Mouse (Mus musculus) ES-E14 (cell line): ENCODE data around the gene Tas2r120. TPM values are rescaled to one million over a fixed set of nuclear protein-coding genes. Genes with fewer than 3 reads are reported as not detected.
"Not testable (repeated sequence)": the region's sequence is repeated elsewhere in the genome, so short reads cannot be mapped to it uniquely, and the experiment has no call there.

ENCODE experiments used
- DNase-seq: peaks from one replicate; pipeline ENCODE4 v3.0.0-alpha.2; 2013; ENCODE audit warnings: low read depth, low spot score
- H3K27ac ChIP-seq: 2 replicates; pipeline ENCODE4 v1.5.1; 2012; ENCODE audit warnings: low read depth, mild to moderate bottlenecking, low read length, moderate library complexity, mixed read lengths; ENCODE audit not compliant: poor library complexity, insufficient read depth, severe bottlenecking
- H3K36me3 ChIP-seq: 2 replicates; pipeline ENCODE4 v1.6.1; 2012; ENCODE audit warnings: mild to moderate bottlenecking, low read length, moderate library complexity, mixed read lengths; ENCODE audit not compliant: control insufficient read depth, poor library complexity, insufficient read depth, severe bottlenecking
- H3K4me1 ChIP-seq, 2 experiments: fragments of 150-350 bp in 1 of 2; sonication (generic) in 1 of 2; 2 replicates each; pipeline ENCODE4 v1.6.1; 2012; ENCODE audit warnings: low read length in 2 of 2, mild to moderate bottlenecking in 1 of 2, mixed read lengths in 1 of 2; ENCODE audit not compliant: control insufficient read depth in 2 of 2, insufficient read depth in 2 of 2, poor library complexity in 1 of 2
- H3K4me3 ChIP-seq, 2 experiments: fragments of 150-350 bp in 1 of 2; sonication (generic) in 1 of 2; 2 replicates each; pipeline ENCODE4 v1.5.1; 2012; ENCODE audit warnings: low read length in 2 of 2, low read depth in 1 of 2, mild to moderate bottlenecking in 1 of 2, mixed read lengths in 1 of 2; ENCODE audit not compliant: insufficient read depth in 1 of 2, poor library complexity in 1 of 2, severe bottlenecking in 1 of 2
- H3K9ac ChIP-seq: 2 replicates; pipeline ENCODE4 v1.6.1; 2012; ENCODE audit warnings: low read depth, mild to moderate bottlenecking, low read length, mixed read lengths; ENCODE audit not compliant: poor library complexity, insufficient read depth, severe bottlenecking
- H3K9me3 ChIP-seq: fragments of 150-350 bp; sonication (generic); 2 replicates; pipeline ENCODE4 v1.6.1; 2012; ENCODE audit warnings: low read depth, mild to moderate bottlenecking, low read length; ENCODE audit not compliant: control insufficient read depth, insufficient read depth
- CHD2 ChIP-seq: IDR thresholded peaks from 2 replicates; pipeline ENCODE4 v1.6.1; 2014; ENCODE audit warnings: mild to moderate bottlenecking, low read depth, low read length, inconsistent platforms
- HCFC1 ChIP-seq: IDR thresholded peaks from 2 replicates; pipeline ENCODE4 v1.6.1; 2012; ENCODE audit warnings: low read length, inconsistent platforms, borderline replicate concordance; ENCODE audit not compliant: insufficient read depth
- MAFK ChIP-seq: IDR thresholded peaks from 2 replicates; pipeline ENCODE4 v1.6.1; 2014; ENCODE audit warnings: mild to moderate bottlenecking, low read depth, low read length, inconsistent platforms; ENCODE audit not compliant: insufficient read depth
- ZC3H11A ChIP-seq: IDR thresholded peaks from 2 replicates; pipeline ENCODE4 v1.6.1; 2012; ENCODE audit warnings: low read depth, mild to moderate bottlenecking, inconsistent platforms, low read length, borderline replicate concordance
- ZNF384 ChIP-seq: IDR thresholded peaks from 2 replicates; pipeline ENCODE4 v1.6.1; 2012; ENCODE audit warnings: low read depth, low read length, inconsistent platforms
- in situ Hi-C, 2 experiments: fragments of 600-800 bp; cut with MboI; formaldehyde crosslinking; loops; one replicate each; pipeline ENCODE4 v1.15.1; 2025; ENCODE audit warnings: low sequenced_read_pairs in 2 of 2, inconsistent platforms in 1 of 2; ENCODE audit not compliant: unreplicated experiment in 2 of 2
- total RNA-seq: library from RNA; depleted of rRNA; stranded (reverse); fragments of 300-350 nt; gene quantifications from 2 replicates; pipeline ENCODE4 v1.2.3, GENCODE M21; 2012; rRNA removed

Tas2r120 gene
- not detected in 2 replicates for total RNA-seq

GRCm38 (mm10) chr6:132656653-132657052 is at the start of gene Tas2r120:
Gene Tas2r120, plus strand, starts transcription at chr6:132656953.
- no peak for TF ChIP-seq ZNF384
- TF ChIP-seq ZC3H11A: no peak
- no peak for TF ChIP-seq MAFK
- no peak for TF ChIP-seq HCFC1
- TF ChIP-seq CHD2: no peak
- H3K9me3 ChIP-seq: no peaks in the 10 kb centered on the region
- H3K9ac ChIP-seq: no peak within 1 kb of the TSS
- H3K27ac ChIP-seq: no peak within 1 kb of the TSS
- no peaks in the 10 kb centered on the region for H3K4me1 ChIP-seq
- in situ Hi-C loops: no loop called here
- no peaks in the 10 kb centered on the region for H3K36me3 ChIP-seq
- H3K4me3 ChIP-seq: no peak within 1 kb of the TSS
- no peak for DNase-seq

- Histone ChIP-seq H3K4me3 (no peak overlapping the region), H3K9ac (no peak overlapping the region), H3K9me3 (no peaks in the 10 kb centered on the region), H3K27ac (no peak overlapping the region), H3K36me3 (no peaks in the 10 kb centered on the region), H3K4me1 (no peaks in the 10 kb centered on the region)
- in situ Hi-C loops: no loop called here
- no peak for TF ChIP-seq HCFC1
- peak; percentile 24 for DNase-seq
Measured at GRCm38 (mm10) chr6:132649399-132649798, 7.4 kb upstream of the Tas2r120 start.

DNA sequence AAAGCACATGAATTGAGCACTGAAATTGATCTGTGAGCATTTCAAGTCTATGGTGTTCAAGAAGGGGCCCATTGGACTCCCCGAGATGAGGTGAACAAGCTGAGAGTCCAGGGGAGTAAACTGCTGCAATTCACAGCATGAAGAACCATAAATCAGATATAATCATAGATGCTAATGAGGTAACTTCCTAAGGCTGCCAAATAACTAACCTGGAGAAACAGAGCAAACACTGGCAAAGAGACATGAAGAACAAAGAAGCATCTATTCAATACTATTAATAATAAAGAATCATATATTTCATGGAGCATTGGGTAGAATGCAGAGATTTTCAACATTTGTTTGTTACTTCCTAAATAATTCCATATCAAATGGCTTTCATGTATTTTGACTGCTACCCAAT is 5.3 kb upstream of the Tas2r120 start, which contains the start of gene A630073D07Rik:
TSS of gene A630073D07Rik (minus strand) at position 101 of the 400 bp plus-strand sequence.
- in situ Hi-C loops: no loop called here
- H3K36me3 ChIP-seq: no peaks in the 10 kb centered on the region
- TF ChIP-seq MAFK: no peak
- TF ChIP-seq ZNF384: no peak
- TF ChIP-seq ZC3H11A: no peak
- no peak for TF ChIP-seq HCFC1
- no peak for TF ChIP-seq CHD2
- no peaks in the 10 kb centered on the region for H3K9me3 ChIP-seq
- no peak within 1 kb of the TSS for H3K27ac ChIP-seq
- no peak for DNase-seq
- H3K9ac ChIP-seq: no peak within 1 kb of the TSS
- H3K4me3 ChIP-seq: no peak within 1 kb of the TSS
- H3K4me1 ChIP-seq: no peaks in the 10 kb centered on the region

GRCm38 (mm10) chr6:132691596-132691995 is 34.8 kb downstream of the Tas2r120 start:
- H3K4me1 ChIP-seq, H3K9ac ChIP-seq, H3K36me3 ChIP-seq, H3K4me3 ChIP-seq, H3K9me3 ChIP-seq, in situ Hi-C loops, H3K27ac ChIP-seq, DNase-seq: not testable (repeated sequence)

GRCm38 (mm10) chr6:132700907-132701306 is 44.2 kb downstream of the Tas2r120 start, which contains the start of gene Tas2r121:
Gene Tas2r121, minus strand, starts transcription at chr6:132701007.
- no peak for TF ChIP-seq ZC3H11A
- no peak for TF ChIP-seq CHD2
- TF ChIP-seq MAFK: no peak
- DNase-seq: no peak
- in situ Hi-C loops: no loop called here

More at GRCm38 (mm10) chr6:132700907-132701306, 44.2 kb downstream of the Tas2r120 start, which contains the start of gene Tas2r121:
- Histone ChIP-seq H3K4me3 (no peak within 1 kb of the TSS), H3K4me1 (no peaks in the 10 kb centered on the region), H3K27ac (no peak within 1 kb of the TSS), H3K36me3 (no peaks in the 10 kb centered on the region), H3K9ac (no peak within 1 kb of the TSS), H3K9me3 (no peaks in the 10 kb centered on the region)

Other genes with a start within 250 kb of the Tas2r120 start
- gene Prh1, start 87.1 kb upstream of the Tas2r120 start, total RNA-seq: not detected in 2 replicates
- gene Prp2, start 61.0 kb upstream of the Tas2r120 start, total RNA-seq: not detected in 2 replicates
- gene A630073D07Rik, start 5.4 kb upstream of the Tas2r120 start, total RNA-seq: not detected in 2 replicates
- gene Tas2r121, start 44.1 kb downstream of the Tas2r120 start, total RNA-seq: not detected in 2 replicates
- gene Tas2r122, start 55.0 kb downstream of the Tas2r120 start, total RNA-seq: not detected in 2 replicates
- not detected in 2 replicates for gene Tas2r115, start 81.1 kb downstream of the Tas2r120 start, total RNA-seq
- gene Tas2r124, start 97.8 kb downstream of the Tas2r120 start, total RNA-seq: not detected in 2 replicates
- not detected in 2 replicates for gene Tas2r102, start 105.2 kb downstream of the Tas2r120 start, total RNA-seq
- not detected in 2 replicates for gene Tas2r136, start 121.2 kb downstream of the Tas2r120 start, total RNA-seq
- not detected in 2 replicates for gene Tas2r117, start 145.9 kb downstream of the Tas2r120 start, total RNA-seq
- gene Tas2r123, start 190.2 kb downstream of the Tas2r120 start, total RNA-seq: not detected in 2 replicates
- not detected in 2 replicates for gene Tas2r116, start 198.5 kb downstream of the Tas2r120 start, total RNA-seq
- not detected in 2 replicates for gene Tas2r110, start 211.1 kb downstream of the Tas2r120 start, total RNA-seq
- not detected in 2 replicates for gene Tas2r113, start 236.1 kb downstream of the Tas2r120 start, total RNA-seq